Mouse (Mus musculus): ENCODE results near the gene Cab39l. TPM values are rescaled to one million over a fixed set of nuclear protein-coding genes. Genes with fewer than 3 reads are reported as not detected.

The Cab39l gene
- total and polyA plus RNA-seq, 3 experiments, result 19.9 to 49.2 (median 33.1) TPM

DNA sequence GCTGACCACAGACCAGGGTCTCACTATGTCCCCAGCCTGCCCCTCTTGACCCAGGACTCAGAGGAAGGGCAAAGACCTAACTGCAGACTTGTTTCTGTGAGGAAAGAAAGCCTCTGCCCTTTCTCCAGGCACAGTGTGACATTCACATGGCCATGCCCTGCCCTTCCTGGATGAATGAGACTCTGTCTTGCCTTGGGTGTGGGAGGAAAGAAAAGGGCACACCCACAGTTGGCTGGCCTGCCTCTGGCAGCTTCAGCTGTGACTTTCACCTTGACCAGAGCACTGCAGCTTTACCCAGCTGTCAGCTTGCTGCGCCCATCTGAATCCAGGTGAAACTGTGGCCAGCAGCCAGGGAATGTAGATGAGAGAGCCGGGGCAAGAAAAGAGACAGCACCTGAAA lies 110.1 kb downstream of the Cab39l start:
- H3K27me3 ChIP-seq (replicated peaks), result no peaks in the 10 kb centered on the region
- no peak overlapping the region for H3K27ac ChIP-seq (ENCODE audit: insufficient read depth, low read depth)
- no peaks in the 10 kb centered on the region for H3K79me2 ChIP-seq (replicated peaks; ENCODE audit: control insufficient read depth, extremely low read depth, insufficient read depth, poor library complexity, severe bottlenecking)
- peaks cover 5 to 38% of the 10 kb centered on the region in 2 experiments for H3K36me3 ChIP-seq (replicated peaks in 1 of 2; ENCODE audit: control insufficient read depth in 1 of 2, insufficient read depth in 1 of 2, low read length in 1 of 2)
- no peak for DNase-seq (ENCODE audit: extremely low read depth)
- no peak overlapping the region for H3K4me3 ChIP-seq (replicated peaks in 1 of 3; ENCODE audit: low read depth in 2 of 3, low read length in 2 of 3, poor library complexity in 1 of 3)
- H3K4me2 ChIP-seq (ENCODE audit: insufficient read depth, low read depth, poor library complexity, severe bottlenecking), result no peak overlapping the region
- in situ Hi-C loops (cut with MboI; ENCODE audit: low pct_ligation_motif_present, low pct_unique_long_range_greater_than_20kb, low sequenced_read_pairs), result loop anchor here (10.0 to 25.0 kb wide), 3 partner anchors 86 to 314 kb away; no protein-coding TSS in a partner anchor
- H3K9me3 ChIP-seq (replicated peaks; ENCODE audit: low read length), result no peaks in the 10 kb centered on the region
- peaks cover 4 to 25% of the 10 kb centered on the region in 2 experiments for H3K4me1 ChIP-seq (ENCODE audit: control insufficient read depth in 1 of 2, insufficient read depth in 2 of 2)
- no peak overlapping the region for H3K9ac ChIP-seq (ENCODE audit: insufficient read depth, low read depth)
- dilution Hi-C loops (cut with MboI; ENCODE audit: extremely low pct_ligation_motif_present, extremely low pct_unique_long_range_greater_than_20kb, low sequenced_read_pairs), result no loop called here
- TF ChIP-seq USF1 (IDR thresholded peaks at IDR 0.05; ENCODE audit: low read depth, low read length) (no peak), KAT2A (IDR thresholded peaks at IDR 0.05; ENCODE audit: insufficient replicate concordance, low read length) (no peak), ETS1 (conservative IDR thresholded peaks at IDR 0.05; ENCODE audit: low read depth, low read length) (no peak), NRF1 (IDR thresholded peaks at IDR 0.05; ENCODE audit: low read depth, low read length) (no peak), PAX5 (IDR thresholded peaks at IDR 0.05; ENCODE audit: low read length) (no peak), GABPA (IDR thresholded peaks at IDR 0.05; ENCODE audit: insufficient replicate concordance, low read depth, low read length) (no peak), CTCF (conservative IDR thresholded peaks at IDR 0.05 in 1 of 2, IDR thresholded peaks at IDR 0.05 in 1 of 2; ENCODE audit: low read depth in 2 of 2, low read length in 2 of 2) (no peak), TBP (conservative IDR thresholded peaks at IDR 0.05; ENCODE audit: low read depth, low read length) (no peak), ELF1 (IDR thresholded peaks at IDR 0.05; ENCODE audit: low read depth, low read length) (no peak), MAZ (IDR thresholded peaks at IDR 0.05; ENCODE audit: low read depth, low read length) (no peak)

DNA sequence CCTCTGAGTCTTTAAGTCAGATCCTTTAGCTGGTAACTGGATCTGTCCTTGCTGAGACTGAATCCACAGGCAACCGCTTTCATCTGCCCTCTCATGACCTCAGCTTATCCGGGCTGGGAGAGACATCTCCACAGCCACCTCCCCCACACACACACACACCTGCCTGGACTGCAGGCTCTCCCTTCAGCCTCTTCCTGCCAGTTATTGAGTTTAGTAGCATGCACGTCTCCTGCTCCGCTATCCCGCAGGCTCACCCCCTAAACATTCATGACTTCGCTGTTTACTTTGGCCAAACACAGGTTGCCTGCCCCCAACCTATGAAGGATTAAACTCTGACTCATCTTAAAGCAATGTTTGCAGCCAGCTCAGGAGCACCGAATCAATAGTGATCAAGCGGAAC lies 111.2 kb downstream of the Cab39l start:
- H3K27ac ChIP-seq (ENCODE audit: insufficient read depth, low read depth), result no peak overlapping the region
- DNase-seq (ENCODE audit: extremely low read depth), result no peak
- H3K27me3 ChIP-seq (replicated peaks), result no peaks in the 10 kb centered on the region
- dilution Hi-C loops (cut with MboI; ENCODE audit: extremely low pct_ligation_motif_present, extremely low pct_unique_long_range_greater_than_20kb, low sequenced_read_pairs) (no loop called here), in situ Hi-C loops (cut with MboI; ENCODE audit: low pct_ligation_motif_present, low pct_unique_long_range_greater_than_20kb, low sequenced_read_pairs) (loop anchor here (10.0 to 25.0 kb wide), 3 partner anchors 87 to 315 kb away; no protein-coding TSS in a partner anchor)
- no peaks in the 10 kb centered on the region for H3K79me2 ChIP-seq (replicated peaks; ENCODE audit: control insufficient read depth, extremely low read depth, insufficient read depth, poor library complexity, severe bottlenecking)
- H3K36me3 ChIP-seq (replicated peaks in 1 of 2; ENCODE audit: control insufficient read depth in 1 of 2, insufficient read depth in 1 of 2, low read length in 1 of 2), result peaks cover 5 to 30% of the 10 kb centered on the region in 2 experiments
- no peak for TF ChIP-seq JUN (IDR thresholded peaks at IDR 0.05; ENCODE audit: insufficient read depth, low read depth, low read length)
- no peak for TF ChIP-seq ZKSCAN1 (IDR thresholded peaks at IDR 0.05; ENCODE audit: borderline replicate concordance, low read depth, low read length)
- TF ChIP-seq NRF1 (IDR thresholded peaks at IDR 0.05; ENCODE audit: low read depth, low read length), result no peak
- TF ChIP-seq MXI1 (IDR thresholded peaks at IDR 0.05; ENCODE audit: low read depth, low read length), result no peak
- no peak overlapping the region for H3K4me3 ChIP-seq (replicated peaks in 1 of 3; ENCODE audit: low read depth in 2 of 3, low read length in 2 of 3, poor library complexity in 1 of 3)
- H3K4me2 ChIP-seq (ENCODE audit: insufficient read depth, low read depth, poor library complexity, severe bottlenecking), result no peak overlapping the region
- peaks cover 5 to 32% of the 10 kb centered on the region in 2 experiments for H3K4me1 ChIP-seq (ENCODE audit: control insufficient read depth in 1 of 2, insufficient read depth in 2 of 2)
- H3K9ac ChIP-seq (ENCODE audit: insufficient read depth, low read depth), result no peak overlapping the region
- H3K9me3 ChIP-seq (replicated peaks; ENCODE audit: low read length), result no peaks in the 10 kb centered on the region

DNA sequence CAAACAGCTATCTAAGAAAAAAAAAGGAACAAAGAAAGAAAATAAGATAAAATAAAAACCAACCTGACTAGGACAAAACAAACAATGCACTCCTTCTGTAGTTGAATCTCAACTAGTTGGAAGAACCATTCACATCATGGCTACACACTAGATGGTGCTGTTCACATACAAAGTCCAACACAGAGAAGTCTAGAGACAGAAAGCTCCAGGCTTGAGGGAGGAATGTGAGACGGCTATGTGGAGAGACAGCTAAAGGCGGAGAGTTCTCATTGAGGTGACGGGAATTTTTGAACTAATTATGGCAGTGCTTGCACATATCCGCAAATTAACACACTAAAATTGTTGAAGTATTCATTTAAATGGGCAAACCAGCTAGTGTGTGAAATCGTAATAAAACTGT lies 113.3 kb downstream of the Cab39l start:
- dilution Hi-C loops (cut with MboI; ENCODE audit: extremely low pct_ligation_motif_present, extremely low pct_unique_long_range_greater_than_20kb, low sequenced_read_pairs), result no loop called here
- Histone ChIP-seq H3K27ac (ENCODE audit: insufficient read depth, low read depth) (no peak overlapping the region), H3K9ac (ENCODE audit: insufficient read depth, low read depth) (no peak overlapping the region), H3K9me3 (replicated peaks; ENCODE audit: low read length) (no peaks in the 10 kb centered on the region), H3K4me2 (ENCODE audit: insufficient read depth, low read depth, poor library complexity, severe bottlenecking) (no peak overlapping the region), H3K27me3 (replicated peaks) (no peaks in the 10 kb centered on the region), H3K4me1 (ENCODE audit: control insufficient read depth in 1 of 2, insufficient read depth in 2 of 2) (peaks cover 4 to 26% of the 10 kb centered on the region in 2 experiments; a peak in 3 of 4 replicates), H3K36me3 (replicated peaks in 1 of 2; ENCODE audit: control insufficient read depth in 1 of 2, insufficient read depth in 1 of 2, low read length in 1 of 2) (peaks cover 0 to 14% of the 10 kb centered on the region in 2 experiments), H3K79me2 (replicated peaks; ENCODE audit: control insufficient read depth, extremely low read depth, insufficient read depth, poor library complexity, severe bottlenecking) (no peaks in the 10 kb centered on the region), H3K4me3 (replicated peaks in 1 of 3; ENCODE audit: low read depth in 2 of 3, low read length in 2 of 3, poor library complexity in 1 of 3) (no peak overlapping the region)
- DNase-seq (ENCODE audit: extremely low read depth), result peak; percentile 32
- no peak for TF ChIP-seq ZNF384 (IDR thresholded peaks at IDR 0.05; ENCODE audit: low read depth, low read length)
- peak; percentile 64 for TF ChIP-seq RAD21 (IDR thresholded peaks at IDR 0.05; ENCODE audit: low read depth, low read length)
- TF ChIP-seq MAFK (IDR thresholded peaks at IDR 0.05; ENCODE audit: insufficient replicate concordance, low read length), result no peak
- no peak for TF ChIP-seq HCFC1 (IDR thresholded peaks at IDR 0.05; ENCODE audit: low read depth, low read length)
- peak; percentile 61 for TF ChIP-seq SMC3 (IDR thresholded peaks at IDR 0.05; ENCODE audit: low read depth, low read length)
- TF ChIP-seq ZKSCAN1 (IDR thresholded peaks at IDR 0.05; ENCODE audit: borderline replicate concordance, low read depth, low read length), result no peak
- TF ChIP-seq CTCF (conservative IDR thresholded peaks at IDR 0.05 in 1 of 2, IDR thresholded peaks at IDR 0.05 in 1 of 2; ENCODE audit: low read depth in 2 of 2, low read length in 2 of 2), result peak in 1 of 2 experiments; percentile 71; a peak in 2 of 4 replicates
- in situ Hi-C loops (cut with MboI; ENCODE audit: low pct_ligation_motif_present, low pct_unique_long_range_greater_than_20kb, low sequenced_read_pairs), result loop anchor here (10.0 to 25.0 kb wide), 3 partner anchors 89 to 317 kb away; no protein-coding TSS in a partner anchor
